Mouse (Mus musculus) heart, embryonic 12.5 days (tissue): ENCODE measurements around the gene Scamp2. TPM values are rescaled to one million over a fixed set of nuclear protein-coding genes. Genes with fewer than 3 reads are reported as not detected.
A peak's percentile ranks its signal among the peaks of the same experiment; 100 is the strongest.

Experiments used
- ATAC-seq: fragments of 200-750 bp; cut with Nextera tagmentation; 2 replicates; pipeline ENCODE4 v1.8.0; 2017; ENCODE audit warnings: moderate TSS enrichment, moderate library complexity; ENCODE audit not compliant: insufficient number of reproducible peaks, low FRiP score
- H3K27ac ChIP-seq: fragments of 300-500 bp; sonication (generic); 2 replicates; pipeline ENCODE4 v1.5.1; 2016; ENCODE audit warnings: mild to moderate bottlenecking, moderate library complexity; ENCODE audit not compliant: poor library complexity, severe bottlenecking
- H3K27me3 ChIP-seq: fragments of 300-500 bp; sonication (generic); replicated peaks from 2 replicates; pipeline ENCODE4 v1.6.1; 2016; ENCODE audit warnings: mild to moderate bottlenecking, moderate library complexity
- H3K36me3 ChIP-seq: fragments of 300-500 bp; sonication (generic); 2 replicates; pipeline ENCODE4 v1.6.1; 2016; ENCODE audit warnings: mild to moderate bottlenecking, moderate library complexity
- H3K4me1 ChIP-seq: fragments of 300-500 bp; sonication (generic); replicated peaks from 2 replicates; pipeline ENCODE4 v1.6.1; 2016; ENCODE audit warnings: mild to moderate bottlenecking
- H3K4me2 ChIP-seq: fragments of 300-500 bp; sonication (generic); 2 replicates; pipeline ENCODE4 v1.6.1; 2016; ENCODE audit warnings: mild to moderate bottlenecking, moderate library complexity
- H3K4me3 ChIP-seq: fragments of 300-500 bp; sonication (generic); 2 replicates; pipeline ENCODE4 v1.5.1; 2016; ENCODE audit warnings: mild to moderate bottlenecking
- H3K9ac ChIP-seq: fragments of 300-500 bp; sonication (generic); 2 replicates; pipeline ENCODE4 v1.6.1; 2016; ENCODE audit warnings: mild to moderate bottlenecking, moderate library complexity
- H3K9me3 ChIP-seq: fragments of 300-500 bp; sonication (generic); replicated peaks from 2 replicates; pipeline ENCODE4 v1.6.1; 2016; ENCODE audit warnings: mild to moderate bottlenecking, moderate library complexity
- WGBS: fragments of 180-500 bp; shearing (Covaris S2); methylation state at CpG from one replicate; pipeline ENCODE4 v1.1.7; 2016; 5-methylcytosine and 5-hydroxymethylcytosine counted together
- polyA plus RNA-seq: library from polyadenylated mRNA; unstranded; fragments of >200 nt; fragmentation: Nextera tagmentation; extraction: Ambion mirVana; gene quantifications from 2 replicates; pipeline ENCODE4 v1.2.1, GENCODE M21; 2016

The Scamp2 gene
- polyA plus RNA-seq, 1 experiment from 2014 or later: 52.5 TPM

DNA sequence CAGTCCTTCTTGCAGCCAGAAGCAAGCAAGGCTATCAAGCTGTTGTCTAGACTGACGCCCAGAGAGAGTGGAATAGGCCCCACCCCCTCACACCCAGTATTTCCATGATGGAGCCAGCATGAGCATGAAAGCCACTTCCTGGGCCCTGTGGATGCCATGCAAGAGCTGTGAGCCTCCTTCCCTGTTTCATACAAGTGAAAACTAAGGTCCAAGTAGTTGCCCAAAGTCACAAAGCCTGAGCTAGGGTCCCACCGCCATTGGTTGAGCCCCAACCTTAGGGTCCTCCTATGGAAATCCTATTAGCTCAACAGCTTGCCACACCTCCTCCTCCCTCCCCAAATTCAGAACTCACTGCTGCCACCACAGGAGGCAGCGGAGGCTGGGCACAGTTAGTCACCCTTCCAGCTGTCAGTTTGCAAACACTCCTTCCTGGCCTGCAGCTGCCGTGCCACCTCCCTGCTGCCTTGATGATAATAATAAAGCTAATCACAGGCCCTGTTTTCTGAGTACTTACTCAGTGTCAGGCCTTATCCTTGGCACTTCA lies 72.8 kb downstream of the Scamp2 start:
- H3K36me3 ChIP-seq: peaks cover 30% of the 10 kb centered on the region
- H3K4me3 ChIP-seq: no peak overlapping the region
- no peaks in the 10 kb centered on the region for H3K9me3 ChIP-seq
- no peak overlapping the region for H3K4me2 ChIP-seq
- WGBS: 36% methylated on average over 4 of the region's 4 CpGs
- H3K4me1 ChIP-seq: peaks cover 48% of the 10 kb centered on the region
- no peak overlapping the region for H3K27ac ChIP-seq
- H3K27me3 ChIP-seq: no peaks in the 10 kb centered on the region
- H3K9ac ChIP-seq: no peak overlapping the region
- ATAC-seq: no peak

DNA sequence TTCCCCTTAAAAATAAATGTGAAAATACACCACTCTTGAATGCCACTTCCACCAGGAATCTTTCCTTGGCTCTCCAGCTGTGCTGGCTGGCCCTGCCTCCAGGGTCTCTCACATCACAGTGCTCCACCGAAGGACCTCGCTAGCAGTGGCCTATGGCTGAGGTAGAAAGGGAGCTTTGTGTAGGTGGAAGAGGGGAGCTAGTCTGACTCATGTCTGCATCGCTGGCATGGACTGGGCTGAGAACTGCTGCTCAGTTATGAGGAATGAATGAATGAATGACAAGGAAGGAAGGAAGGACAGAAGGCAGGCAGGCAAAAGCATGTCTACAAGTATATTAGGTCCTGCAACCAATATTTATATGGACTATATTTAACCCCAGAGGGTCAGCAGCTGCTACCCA lies 76.5 kb downstream of the Scamp2 start:
- WGBS: 41% methylated on average over 3 of the region's 3 CpGs
- peaks cover 83% of the 10 kb centered on the region for H3K4me1 ChIP-seq
- H3K27ac ChIP-seq: peak overlapping the region; percentile 87
- H3K9me3 ChIP-seq: no peaks in the 10 kb centered on the region
- H3K27me3 ChIP-seq: no peaks in the 10 kb centered on the region
- peak overlapping the region; percentile 36 for H3K4me2 ChIP-seq
- H3K4me3 ChIP-seq: no peak overlapping the region
- ATAC-seq: no peak
- H3K36me3 ChIP-seq: peaks cover 2% of the 10 kb centered on the region; the same call in 1 of the 2 replicates
- peak overlapping the region; percentile 57; the same call in 1 of the 2 replicates for H3K9ac ChIP-seq

DNA sequence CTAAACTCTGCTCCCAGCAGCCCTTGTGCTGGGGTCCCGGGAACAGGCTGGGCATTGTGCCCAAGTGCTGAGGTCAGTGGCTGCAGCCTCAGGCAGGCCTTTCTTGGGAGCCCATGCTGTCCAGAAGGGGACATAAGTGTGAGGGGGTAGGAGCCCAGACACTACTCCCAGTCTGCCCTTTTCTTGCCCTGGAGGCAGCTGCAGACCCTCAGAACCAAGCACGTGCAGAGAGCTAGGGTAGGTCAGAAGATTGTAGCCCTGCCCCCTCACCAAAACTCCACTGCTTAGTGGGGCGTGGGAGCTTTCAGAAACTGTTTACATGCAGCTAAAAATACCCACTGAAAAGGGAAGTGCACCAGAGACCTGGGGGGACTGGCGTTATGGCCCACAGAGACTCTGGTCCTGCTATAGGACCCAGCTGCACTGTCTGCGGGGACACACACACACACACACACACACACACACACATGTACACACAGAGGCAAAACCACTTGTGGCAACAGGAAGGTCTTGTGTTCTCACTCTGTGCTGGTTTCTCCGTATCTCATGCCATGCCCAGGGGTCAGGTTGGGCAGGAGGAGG lies 77.1 kb downstream of the Scamp2 start:
- 9% methylated on average over 6 of the region's 6 CpGs for WGBS
- H3K27ac ChIP-seq: peak overlapping the region; percentile 87
- H3K4me3 ChIP-seq: no peak overlapping the region
- H3K4me1 ChIP-seq: peaks cover 86% of the 10 kb centered on the region
- H3K4me2 ChIP-seq: peak overlapping the region; percentile 36
- peak overlapping the region; percentile 57 for H3K9ac ChIP-seq
- no peaks in the 10 kb centered on the region for H3K9me3 ChIP-seq
- H3K36me3 ChIP-seq: peaks cover 5% of the 10 kb centered on the region; the same call in 1 of the 2 replicates
- no peaks in the 10 kb centered on the region for H3K27me3 ChIP-seq
- ATAC-seq: peak; percentile 34

Other genes starting within 250 kb of the Scamp2 start
- 19.4 and 20.2 TPM in 2 replicates for gene Ppcdc, start 120.8 kb upstream of the Scamp2 start, polyA plus RNA-seq
- 11.8 and 12.3 TPM in 2 replicates for gene Scamp5, start 92.9 kb upstream of the Scamp2 start, polyA plus RNA-seq
- 12.9 and 14.2 TPM in 2 replicates for gene Rpp25, start 56.9 kb upstream of the Scamp2 start, polyA plus RNA-seq
- gene Cox5a, start 39.7 kb upstream of the Scamp2 start, polyA plus RNA-seq: 1,377 and 1,385 TPM in 2 replicates
- gene Fam219b, start 23.4 kb upstream of the Scamp2 start, polyA plus RNA-seq: 12.8 TPM in 2 replicates
- gene Mpi, start 8.2 kb upstream of the Scamp2 start, polyA plus RNA-seq: 75.6 and 82.6 TPM in 2 replicates
- 18.1 and 19.5 TPM in 2 replicates for gene Ulk3, start 28.5 kb downstream of the Scamp2 start, polyA plus RNA-seq
- not detected in 2 replicates for gene Cplx3, start 45.3 kb downstream of the Scamp2 start, polyA plus RNA-seq
- not detected in 2 replicates for gene Lman1l, start 59.8 kb downstream of the Scamp2 start, polyA plus RNA-seq
- gene Csk, start 92.7 kb downstream of the Scamp2 start, polyA plus RNA-seq: 16.4 TPM in 2 replicates
- not detected in 2 replicates for gene Cyp1a2, start 122.8 kb downstream of the Scamp2 start, polyA plus RNA-seq
- gene Cyp1a1, start 127.0 kb downstream of the Scamp2 start, polyA plus RNA-seq: not detected in 2 replicates
- gene Edc3, start 147.6 kb downstream of the Scamp2 start, polyA plus RNA-seq: 21.2 and 21.3 TPM in 2 replicates
- gene Clk3, start 204.9 kb downstream of the Scamp2 start, polyA plus RNA-seq: 67.0 and 68.1 TPM in 2 replicates